Mouse (Mus musculus): ENCODE measurements around the gene Cd163l1.

Gene Cd163l1

GRCm38 (mm10) chr7:140224209-140224608 lies 6.1 kb downstream of the Cd163l1 start:
- DNase-seq: no peak

GRCm38 (mm10) chr7:140228476-140228875 lies 10.4 kb downstream of the Cd163l1 start:
- peak; percentile 58 to 75 for DNase-seq

GRCm38 (mm10) chr7:140231026-140231425 lies 13.0 kb downstream of the Cd163l1 start:
- no peak for DNase-seq

- DNase-seq: no peak
Measured at GRCm38 (mm10) chr7:140233696-140234095, 15.6 kb downstream of the Cd163l1 start.

- DNase-seq: no peak
Measured at GRCm38 (mm10) chr7:140247216-140247615, 29.1 kb downstream of the Cd163l1 start, which contains the start of gene 5830411N06Rik. 5830411N06Rik (plus strand) TSS chr7:140247284.

GRCm38 (mm10) chr7:140253780-140254299 lies 35.8 kb downstream of the Cd163l1 start:
- DNase-seq: no peak

Measured in kidney, postnatal 25 days (tissue).